Mouse (Mus musculus) spleen, adult 2 months (tissue): ENCODE results near the gene Synpo2.

Experiments
- CTCF ChIP-seq: fragments of 200-500 bp; IDR thresholded peaks from 2 replicates; pipeline ENCODE4 v1.5.1; 2011; ENCODE audit warnings: mild to moderate bottlenecking, inconsistent platforms; ENCODE audit not compliant: insufficient read depth, insufficient read length, insufficient replicate concordance; ENCODE audit errors: extremely low read depth
- POLR2A ChIP-seq: fragments of 200-500 bp; IDR thresholded peaks from 2 replicates; pipeline ENCODE4 v1.6.1; 2011; ENCODE audit warnings: low read depth, low read length, inconsistent platforms

DNA sequence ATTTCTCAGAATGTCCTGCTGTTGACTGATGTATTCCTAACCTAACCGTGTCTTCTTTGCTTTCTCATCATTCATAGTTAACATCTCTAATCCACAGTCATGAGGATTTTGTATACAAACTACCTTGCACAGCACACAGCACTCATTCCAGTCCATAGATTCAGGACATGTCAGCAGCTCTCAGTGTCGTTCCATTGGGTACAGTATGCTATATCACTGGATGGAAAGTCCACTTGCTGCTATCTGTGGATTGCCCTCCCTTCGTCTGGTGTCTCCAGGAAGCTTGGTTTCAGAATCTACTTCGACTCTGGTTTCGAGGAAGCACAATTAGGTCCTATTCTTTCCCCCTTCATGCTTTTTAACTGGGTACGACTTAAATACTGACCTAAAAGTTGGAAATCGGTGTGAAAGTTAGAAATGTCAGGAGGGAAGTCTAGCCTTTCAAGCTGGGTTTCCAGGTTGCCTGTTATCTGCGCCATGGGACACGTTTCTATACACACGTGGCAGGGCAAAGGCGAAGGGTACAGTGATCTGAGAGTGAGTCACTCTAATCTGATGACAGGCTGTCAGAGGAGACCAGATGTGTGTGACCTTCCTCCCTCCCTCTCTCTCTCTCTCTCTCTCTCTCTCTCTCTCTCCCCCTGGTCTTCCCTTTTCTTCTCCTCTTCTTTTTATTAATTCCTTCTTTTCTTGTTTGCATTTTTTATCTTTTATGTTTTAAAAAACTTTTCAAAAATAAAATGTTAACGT is 47.1 kb upstream of the Synpo2 start:
- TF ChIP-seq POLR2A (no peak), CTCF (no peak)
